Mouse (Mus musculus): ENCODE data around the gene Prkce.

The Prkce gene

GRCm38 (mm10) chr17:86637311-86637710, 469.7 kb downstream of the Prkce start:
- DNase-seq (ENCODE audit: low spot score): no peak

GRCm38 (mm10) chr17:86639279-86639678, 471.7 kb downstream of the Prkce start:
- DNase-seq (ENCODE audit: low spot score): no peak

GRCm38 (mm10) chr17:86647226-86647625, 479.6 kb downstream of the Prkce start:
- DNase-seq (ENCODE audit: low spot score): no peak

- DNase-seq (ENCODE audit: low spot score): no peak
Measured at GRCm38 (mm10) chr17:86648856-86649435, 481.4 kb downstream of the Prkce start.

GRCm38 (mm10) chr17:86650241-86650640, 482.7 kb downstream of the Prkce start:
- no peak for DNase-seq (ENCODE audit: low spot score)

GRCm38 (mm10) chr17:86651091-86651490, 483.5 kb downstream of the Prkce start:
- DNase-seq (ENCODE audit: low spot score): no peak

- no peak for DNase-seq (ENCODE audit: low spot score)
Measured at GRCm38 (mm10) chr17:86652751-86653150, 485.2 kb downstream of the Prkce start.

GRCm38 (mm10) chr17:86656369-86656768, 488.8 kb downstream of the Prkce start:
- no peak for DNase-seq (ENCODE audit: low spot score)

GRCm38 (mm10) chr17:86662301-86662700, 494.7 kb downstream of the Prkce start:
- DNase-seq (ENCODE audit: low spot score): no peak

GRCm38 (mm10) chr17:86663471-86663870, 495.9 kb downstream of the Prkce start:
- no peak for DNase-seq (ENCODE audit: low spot score)

- DNase-seq (ENCODE audit: low spot score): no peak
Measured at GRCm38 (mm10) chr17:86667836-86668600, 500.4 kb downstream of the Prkce start.

- DNase-seq (ENCODE audit: low spot score): peak; percentile 13
Measured at GRCm38 (mm10) chr17:86669641-86670373, 502.2 kb downstream of the Prkce start.

GRCm38 (mm10) chr17:86670731-86671130, 503.1 kb downstream of the Prkce start:
- peak; percentile 66 for DNase-seq (ENCODE audit: low spot score)

- no peak for DNase-seq (ENCODE audit: low spot score)
Measured at GRCm38 (mm10) chr17:86674971-86675370, 507.4 kb downstream of the Prkce start.

- peak; percentile 76 for DNase-seq (ENCODE audit: low spot score)
Measured at GRCm38 (mm10) chr17:86676336-86676735, 508.8 kb downstream of the Prkce start.

GRCm38 (mm10) chr17:86676909-86677308, 509.3 kb downstream of the Prkce start:
- DNase-seq (ENCODE audit: low spot score): peak; percentile 84

- DNase-seq (ENCODE audit: low spot score): no peak
Measured at GRCm38 (mm10) chr17:86685263-86685662, 517.7 kb downstream of the Prkce start.

- DNase-seq (ENCODE audit: low spot score): no peak
Measured at GRCm38 (mm10) chr17:86687021-86687420, 519.4 kb downstream of the Prkce start.

- DNase-seq (ENCODE audit: low spot score): no peak
Measured at GRCm38 (mm10) chr17:86690871-86691390, 523.3 kb downstream of the Prkce start.

- no peak for DNase-seq (ENCODE audit: low spot score)
Measured at GRCm38 (mm10) chr17:86697751-86698150, 530.2 kb downstream of the Prkce start.

GRCm38 (mm10) chr17:86703336-86703735, 535.8 kb downstream of the Prkce start:
- no peak for DNase-seq (ENCODE audit: low spot score)

GRCm38 (mm10) chr17:86705236-86705635, 537.7 kb downstream of the Prkce start:
- no peak for DNase-seq (ENCODE audit: low spot score)

GRCm38 (mm10) chr17:86706467-86706866, 538.9 kb downstream of the Prkce start:
- no peak for DNase-seq (ENCODE audit: low spot score)

Data from yolk sac, embryonic 10.5 days (tissue).